Mouse (Mus musculus) small intestine, adult 10 weeks (tissue): Measurements from ENCODE around the gene Myo10. TPM values are rescaled to one million over a fixed set of nuclear protein-coding genes. Genes with fewer than 3 reads are reported as not detected.

Experiments
- polyA plus RNA-seq: library from polyadenylated mRNA; stranded (reverse); fragments of 350-450 nt; fragmentation: Illumina TruSeq; extraction: RNeasy Lipid Tissue Mini Kit (QIAGEN cat#74804); gene quantifications from one replicate; pipeline ENCODE4 v1.2.3, GENCODE M21; 2014; ENCODE audit warnings: low replicate concordance

The Myo10 gene
- polyA plus RNA-seq = 10.1 TPM

GRCm38 (mm10) chr15:25622200-25622866 lies at the start of gene Myo10:
Gene Myo10, plus strand, starts transcription at chr15:25622525.

GRCm38 (mm10) chr15:25843086-25843991 lies 221.0 kb downstream of the Myo10 start, which contains the start of gene Retreg1:
Gene Retreg1, plus strand, starts transcription at chr15:25843180.

Other genes starting within 250 kb of the Myo10 start
- 11.0 TPM for gene Basp1, start 208.8 kb upstream of the Myo10 start, polyA plus RNA-seq
- gene Retreg1, start 220.7 kb downstream of the Myo10 start, polyA plus RNA-seq = 157 TPM